Mouse (Mus musculus) ovary, adult 2 months (tissue): ENCODE data around the gene Olfr690. TPM values are rescaled to one million over a fixed set of nuclear protein-coding genes. Genes with fewer than 3 reads are reported as not detected.

Experiments
- polyA plus RNA-seq: library from polyadenylated mRNA; depleted of rRNA; stranded (reverse); fragments of >200 nt; gene quantifications from 2 replicates; pipeline ENCODE4 v1.2.3, GENCODE M21; 2012; rRNA removed

Olfr690 gene
- polyA plus RNA-seq, result not detected in 2 replicates

DNA sequence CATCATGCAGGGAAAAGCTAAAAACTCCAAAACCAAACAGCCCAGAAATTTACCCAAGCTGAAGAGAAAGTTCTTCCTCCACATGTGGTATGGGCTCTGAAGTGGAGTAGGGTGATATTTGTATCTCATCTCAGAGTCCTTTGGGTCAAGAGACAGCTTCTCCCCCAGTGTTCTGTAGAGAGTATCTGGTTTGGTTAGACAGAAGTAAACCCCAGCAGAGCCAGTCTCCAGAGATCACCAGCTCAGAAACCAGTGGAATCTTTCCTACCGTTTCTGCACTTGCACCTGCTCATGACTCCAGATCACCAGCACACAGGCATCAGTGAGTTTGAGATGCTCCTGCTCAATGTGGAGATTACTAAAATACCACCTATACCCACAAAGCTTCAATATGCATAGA is at the start of gene Olfr690:
Gene Olfr690 (minus strand): TSS at position 101 of the 400 bp plus-strand sequence.

GRCm38 (mm10) chr7:105374866-105375265 is 41.0 kb upstream of the Olfr690 start, which contains the start of gene Gm5901:
Gene Gm5901, plus strand, starts transcription at chr7:105375038.

DNA sequence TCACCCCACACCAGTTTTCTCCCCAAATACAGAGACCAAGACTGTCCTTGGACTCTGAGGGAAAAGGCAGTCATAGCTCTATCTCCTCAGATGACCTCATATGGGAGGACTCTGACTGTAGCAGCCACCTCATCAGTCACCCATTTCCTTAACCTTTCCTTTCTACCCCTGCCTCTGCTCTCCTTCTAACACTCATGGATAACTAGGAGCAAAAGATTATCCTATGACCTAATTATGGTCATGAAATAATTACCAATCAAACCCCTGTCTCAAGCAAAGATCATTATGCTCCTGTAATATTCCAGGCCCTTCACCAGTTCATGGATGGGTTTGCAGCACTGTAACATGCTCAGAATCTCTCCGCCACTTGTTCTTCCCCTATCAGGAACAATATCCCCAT is 34.0 kb upstream of the Olfr690 start, which contains the start of gene Olfr692:
Gene Olfr692 (plus strand): TSS at position 301 of the 400 bp plus-strand sequence.

GRCm38 (mm10) chr7:105342170-105342569 is 8.3 kb upstream of the Olfr690 start, which contains the start of gene Olfr691:
Gene Olfr691, minus strand, starts transcription at chr7:105342270.

GRCm38 (mm10) chr7:105310865-105311264 is 23.0 kb downstream of the Olfr690 start, which contains the start of gene Olfr689:
Gene Olfr689, plus strand, starts transcription at chr7:105311165.

DNA sequence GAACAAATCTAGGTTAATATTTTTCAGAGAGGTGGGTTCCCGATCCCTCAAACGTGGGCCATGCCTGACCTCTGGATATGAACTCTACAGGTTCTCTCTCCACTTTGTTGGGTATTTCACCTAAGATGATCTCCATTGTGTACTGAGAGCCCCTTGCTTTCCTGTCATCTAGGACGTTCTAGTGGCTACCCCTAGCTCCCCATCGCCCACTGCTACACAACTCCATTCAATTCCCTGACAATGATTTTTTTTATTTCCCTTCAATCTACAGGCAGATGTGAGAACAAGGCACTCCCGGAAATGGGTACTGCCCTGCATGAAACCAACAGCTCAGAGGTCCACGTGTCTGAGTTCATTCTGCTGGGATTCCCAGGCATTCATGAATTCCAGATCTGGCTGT is 46.1 kb downstream of the Olfr690 start, which contains the start of gene Olfr688:
Gene Olfr688 (plus strand): TSS at position 301 of the 400 bp plus-strand sequence.

Other genes starting within 250 kb of the Olfr690 start
- gene Olfr680-ps1, start 241.3 kb downstream of the Olfr690 start, polyA plus RNA-seq, result not detected in 2 replicates
- not detected in 2 replicates for gene Olfr681, start 217.3 kb downstream of the Olfr690 start, polyA plus RNA-seq
- not detected in 2 replicates for gene Olfr683, start 187.1 kb downstream of the Olfr690 start, polyA plus RNA-seq
- gene Olfr684, start 170.5 kb downstream of the Olfr690 start, polyA plus RNA-seq, result not detected in 2 replicates
- not detected in 2 replicates for gene Olfr685, start 148.1 kb downstream of the Olfr690 start, polyA plus RNA-seq
- not detected in 2 replicates for gene Olfr686, start 126.6 kb downstream of the Olfr690 start, polyA plus RNA-seq
- gene Olfr688, start 46.0 kb downstream of the Olfr690 start, polyA plus RNA-seq, result not detected in 2 replicates
- gene Olfr689, start 22.9 kb downstream of the Olfr690 start, polyA plus RNA-seq, result not detected in 2 replicates
- not detected in 2 replicates for gene Olfr691, start 8.2 kb upstream of the Olfr690 start, polyA plus RNA-seq
- gene Olfr692, start 34.1 kb upstream of the Olfr690 start, polyA plus RNA-seq, result not detected in 2 replicates
- not detected in 2 replicates for gene Gm5901, start 40.9 kb upstream of the Olfr690 start, polyA plus RNA-seq
- 74.6 and 74.9 TPM in 2 replicates for gene Fam160a2, start 66.0 kb upstream of the Olfr690 start, polyA plus RNA-seq
- 0.41 and 0.43 TPM in 2 replicates for gene Cnga4, start 70.5 kb upstream of the Olfr690 start, polyA plus RNA-seq
- gene Cckbr, start 91.6 kb upstream of the Olfr690 start, polyA plus RNA-seq, result 1.8 and 1.9 TPM in 2 replicates
- 255 and 453 TPM in 2 replicates for gene Cavin3, start 148.2 kb upstream of the Olfr690 start, polyA plus RNA-seq
- 46.2 and 47.8 TPM in 2 replicates for gene Smpd1, start 220.3 kb upstream of the Olfr690 start, polyA plus RNA-seq
- 67.2 and 74.9 TPM in 2 replicates for gene Apbb1, start 247.5 kb upstream of the Olfr690 start, polyA plus RNA-seq